In the genomic region with DNA sequence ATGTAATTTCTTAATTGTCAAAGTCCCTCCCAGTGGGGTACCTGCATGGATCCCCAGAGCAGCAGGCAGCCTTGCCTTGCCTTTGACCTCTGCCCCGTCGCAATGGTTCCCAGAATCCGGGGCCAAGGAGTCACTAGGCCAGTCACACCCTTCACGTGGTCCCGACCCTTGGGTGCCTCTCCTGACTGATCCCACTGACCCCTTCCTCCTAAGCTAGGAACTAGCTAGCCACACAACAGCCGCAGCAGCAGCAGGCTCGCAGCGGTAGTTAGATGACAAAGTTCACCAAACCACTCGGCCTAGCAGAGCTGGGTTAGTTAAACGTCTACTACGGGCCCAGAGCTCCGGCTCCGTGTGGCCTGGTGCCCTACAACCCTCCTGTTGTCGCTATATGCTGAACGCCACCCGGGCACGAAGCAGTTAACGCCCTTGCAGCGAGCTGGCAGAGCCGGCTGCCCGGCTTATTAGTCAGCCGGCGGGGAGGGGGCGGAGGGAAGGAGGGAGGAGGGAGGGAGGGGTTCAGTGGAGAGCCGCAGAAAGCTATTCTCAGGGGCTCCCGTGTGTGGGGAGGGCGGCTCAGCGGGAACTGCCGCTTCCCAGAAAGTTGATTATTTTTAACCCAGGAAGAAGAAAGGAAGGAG, we compare ENCODE assay signal across 8 mouse cellular contexts.
DNase-seq lines count a peak whose midpoint lies in the region; ATAC-seq and TF ChIP-seq lines count a peak whose summit lies in the region.

No protein-coding gene starts in this region.

- peak; percentile 86 for DNase-seq in brain, embryonic 18.5 days (ENCODE audit: low read depth, low spot score)
- DNase-seq in forebrain, embryonic 11.5 days (ENCODE audit: low spot score): peak; percentile 96
- DNase-seq in kidney, postnatal 14 days: peak; percentile 95
- DNase-seq in liver, embryonic 14.5 days (ENCODE audit: low read depth in 3 of 3, low spot score in 3 of 3): peak in 2 of 3 experiments; percentile 28 to 46
- DNase-seq in neural tube, embryonic 11.5 days (ENCODE audit: low spot score): peak; percentile 93
- DNase-seq in thymus, postnatal 36 days: peak; percentile 41 to 50

- WGBS in forebrain, embryonic 11.5 days: under 1% methylated on average over 29 of the region's 29 CpGs
- under 1% methylated on average over 28 of the region's 29 CpGs for WGBS in heart, embryonic 16.5 days
- under 1% methylated on average over 29 of the region's 29 CpGs for WGBS in liver, embryonic 14.5 days (ENCODE audit: insufficient replicate concordance)
- under 1% methylated on average over 29 of the region's 29 CpGs for WGBS in neural tube, embryonic 11.5 days

- H3K4me1 ChIP-seq in E14TG2a.4 (replicated peaks; ENCODE audit: low read depth, low read length): peaks cover 96% of the 10 kb centered on the region
- H3K4me1 ChIP-seq in forebrain, embryonic 11.5 days (replicated peaks; ENCODE audit: control insufficient read depth, insufficient read depth, low read length): peaks cover 74% of the 10 kb centered on the region
- peaks cover 66% of the 10 kb centered on the region for H3K4me1 ChIP-seq in heart, embryonic 16.5 days (ENCODE audit: control insufficient read depth, insufficient read depth, low read length)
- peaks cover 0 to 10% of the 10 kb centered on the region in 2 experiments; a peak in 2 of 4 replicates for H3K4me1 ChIP-seq in liver, embryonic 14.5 days (replicated peaks; ENCODE audit: control insufficient read depth in 2 of 2, insufficient read depth in 2 of 2, low read length in 1 of 2)
- H3K4me1 ChIP-seq in neural tube, embryonic 11.5 days (ENCODE audit: control insufficient read depth, insufficient read depth, low read length): peaks cover 75% of the 10 kb centered on the region

- no peak for TF ChIP-seq EP300 in liver, embryonic 14.5 days (IDR thresholded peaks at IDR 0.05; ENCODE audit: low read depth)

- peak overlapping the region; percentile 42 for H3K4me2 ChIP-seq in forebrain, embryonic 11.5 days (ENCODE audit: low read depth, low read length, severe bottlenecking)
- H3K4me2 ChIP-seq in heart, embryonic 16.5 days (ENCODE audit: low read depth, low read length): peak overlapping the region; percentile 79
- H3K4me2 ChIP-seq in liver, embryonic 14.5 days (ENCODE audit: low read depth): peak overlapping the region; percentile 42
- peak overlapping the region; percentile 48 for H3K4me2 ChIP-seq in neural tube, embryonic 11.5 days (ENCODE audit: low read depth)

- TF ChIP-seq CTCF in E14TG2a.4 (conservative IDR thresholded peaks at IDR 0.05; ENCODE audit: low read length): no peak
- no peak for TF ChIP-seq CTCF in liver, embryonic 14.5 days (IDR thresholded peaks at IDR 0.05; ENCODE audit: low read depth)

- H3K4me3 ChIP-seq in E14TG2a.4 (replicated peaks; ENCODE audit: low read length): peak overlapping the region; percentile 73
- peak overlapping the region; percentile 9 for H3K4me3 ChIP-seq in forebrain, embryonic 11.5 days (ENCODE audit: low read depth, low read length)
- H3K4me3 ChIP-seq in heart, embryonic 16.5 days (ENCODE audit: low read length): peak overlapping the region; percentile 45
- H3K4me3 ChIP-seq in liver, embryonic 14.5 days (ENCODE audit: insufficient read depth in 1 of 2, low read depth in 2 of 2, low read length in 2 of 2): 0 out of 4 replicates have a peak overlapping the region, but pooled peaks of 1 of the 2 experiments have one; percentile 4
- H3K4me3 ChIP-seq in neural tube, embryonic 11.5 days (ENCODE audit: low read depth, low read length): peak overlapping the region; percentile 19

- H3K9me3 ChIP-seq in E14TG2a.4 (ENCODE audit: low read length): no peaks in the 10 kb centered on the region
- H3K9me3 ChIP-seq in forebrain, embryonic 11.5 days (ENCODE audit: control insufficient read depth, low read length): no peaks in the 10 kb centered on the region
- no peaks in the 10 kb centered on the region for H3K9me3 ChIP-seq in heart, embryonic 16.5 days (replicated peaks; ENCODE audit: control insufficient read depth, low read length)
- H3K9me3 ChIP-seq in liver, embryonic 14.5 days (ENCODE audit: control insufficient read depth, low read length): no peaks in the 10 kb centered on the region
- H3K9me3 ChIP-seq in neural tube, embryonic 11.5 days (ENCODE audit: control insufficient read depth, low read length): no peaks in the 10 kb centered on the region

- peak; percentile 56 for ATAC-seq in forebrain, embryonic 11.5 days (replicated peaks; ENCODE audit: low FRiP score)
- peak; percentile 69 for ATAC-seq in heart, embryonic 16.5 days (replicated peaks; ENCODE audit: extremely low read depth, insufficient read depth, low FRiP score)
- peak; percentile 59 for ATAC-seq in liver, embryonic 14.5 days (ENCODE audit: insufficient read depth)
- no peak; the same call in 1 of the 2 replicates for ATAC-seq in neural tube, embryonic 11.5 days (ENCODE audit: insufficient read depth, low FRiP score, low TSS enrichment)

- H3K36me3 ChIP-seq in E14TG2a.4 (ENCODE audit: insufficient read depth, low read length): no peaks in the 10 kb centered on the region
- H3K36me3 ChIP-seq in forebrain, embryonic 11.5 days (ENCODE audit: control insufficient read depth, insufficient read depth, low read length): no peaks in the 10 kb centered on the region
- H3K36me3 ChIP-seq in heart, embryonic 16.5 days (ENCODE audit: control insufficient read depth, insufficient read depth): no peaks in the 10 kb centered on the region
- no peaks in the 10 kb centered on the region for H3K36me3 ChIP-seq in liver, embryonic 14.5 days (replicated peaks; ENCODE audit: control insufficient read depth, insufficient read depth, low read depth)
- no peaks in the 10 kb centered on the region for H3K36me3 ChIP-seq in neural tube, embryonic 11.5 days (ENCODE audit: control insufficient read depth, insufficient read depth, low read length)

- peak overlapping the region; percentile 100 for H3K27ac ChIP-seq in forebrain, embryonic 11.5 days (ENCODE audit: low read depth, low read length)
- H3K27ac ChIP-seq in heart, embryonic 16.5 days (ENCODE audit: low read length): peak overlapping the region; percentile 97
- H3K27ac ChIP-seq in liver, embryonic 14.5 days: no peak overlapping the region
- peak overlapping the region; percentile 100 for H3K27ac ChIP-seq in neural tube, embryonic 11.5 days (ENCODE audit: low read depth, low read length)

- peak overlapping the region; percentile 63 for H3K9ac ChIP-seq in forebrain, embryonic 11.5 days (ENCODE audit: low read length)
- peak overlapping the region; percentile 71 for H3K9ac ChIP-seq in heart, embryonic 16.5 days (ENCODE audit: low read length)
- no peak overlapping the region for H3K9ac ChIP-seq in liver, embryonic 14.5 days (replicated peaks)
- peak overlapping the region; percentile 48 for H3K9ac ChIP-seq in neural tube, embryonic 11.5 days (ENCODE audit: low read length)

- peaks cover 63% of the 10 kb centered on the region for H3K27me3 ChIP-seq in E14TG2a.4 (ENCODE audit: insufficient read depth, low read length)
- H3K27me3 ChIP-seq in forebrain, embryonic 11.5 days (ENCODE audit: control insufficient read depth, insufficient read depth, low read length): no peaks in the 10 kb centered on the region
- no peaks in the 10 kb centered on the region for H3K27me3 ChIP-seq in heart, embryonic 16.5 days (ENCODE audit: control insufficient read depth, insufficient read depth, low read length)
- H3K27me3 ChIP-seq in liver, embryonic 14.5 days (ENCODE audit: control insufficient read depth, insufficient read depth, low read length): peaks cover 16% of the 10 kb centered on the region
- H3K27me3 ChIP-seq in neural tube, embryonic 11.5 days (ENCODE audit: control insufficient read depth, insufficient read depth, low read length): no peaks in the 10 kb centered on the region

Comparison
In these comparisons a context has a peak if more than half of its experiments do, and no peak if none do; other contexts are left out.
1. DNase-seq: peak in every context shown above with its lines; median percentile 96 in forebrain, embryonic 11.5 days; 95 in kidney, postnatal 14 days; 93 in neural tube, embryonic 11.5 days; 86 in brain, embryonic 18.5 days; 46 in thymus, postnatal 36 days; 37 in liver, embryonic 14.5 days.